Mouse (Mus musculus) neural tube, embryonic 12.5 days (tissue): ENCODE measurements around the gene D030056L22Rik. TPM values are rescaled to one million over a fixed set of nuclear protein-coding genes. Genes with fewer than 3 reads are reported as not detected.

Source experiments
- ATAC-seq: fragments of 200-750 bp; cut with Nextera tagmentation; 2 replicates; pipeline ENCODE4 v1.8.0; 2017; ENCODE audit warnings: low read depth, mild to moderate bottlenecking, moderate TSS enrichment, moderate library complexity; ENCODE audit not compliant: low FRiP score
- H3K27ac ChIP-seq: fragments of 300-500 bp; sonication (generic); 2 replicates; pipeline ENCODE4 v1.5.1; 2016
- H3K27me3 ChIP-seq: fragments of 300-500 bp; sonication (generic); replicated peaks from 2 replicates; pipeline ENCODE4 v1.6.1; 2016; ENCODE audit warnings: mild to moderate bottlenecking
- H3K36me3 ChIP-seq: fragments of 300-500 bp; sonication (generic); 2 replicates; pipeline ENCODE4 v1.6.1; 2016; ENCODE audit warnings: mild to moderate bottlenecking
- H3K4me1 ChIP-seq: fragments of 300-500 bp; sonication (generic); 2 replicates; pipeline ENCODE4 v1.6.1; 2016
- H3K4me2 ChIP-seq: fragments of 300-500 bp; sonication (generic); replicated peaks from 2 replicates; pipeline ENCODE4 v1.6.1; 2016; ENCODE audit warnings: mild to moderate bottlenecking
- H3K4me3 ChIP-seq: fragments of 300-500 bp; sonication (generic); 2 replicates; pipeline ENCODE4 v1.5.1; 2016
- H3K9ac ChIP-seq: fragments of 300-500 bp; sonication (generic); 2 replicates; pipeline ENCODE4 v1.6.1; 2016; ENCODE audit warnings: mild to moderate bottlenecking
- H3K9me3 ChIP-seq: fragments of 300-500 bp; sonication (generic); 2 replicates; pipeline ENCODE4 v1.6.1; 2016; ENCODE audit warnings: mild to moderate bottlenecking
- WGBS: fragments of 180-500 bp; shearing (Covaris S2); methylation state at CpG from one replicate; pipeline ENCODE4 v1.1.7; 2016; 5-methylcytosine and 5-hydroxymethylcytosine counted together
- polyA plus RNA-seq: library from polyadenylated mRNA; unstranded; fragments of >200 nt; fragmentation: Nextera tagmentation; extraction: Ambion mirVana; gene quantifications from 2 replicates; pipeline ENCODE4 v1.2.1, GENCODE M21; 2016

Gene D030056L22Rik
- 80.8 and 81.0 TPM in 2 replicates for polyA plus RNA-seq

- 1% methylated on average over 49 of the region's 49 CpGs for WGBS
- Histone ChIP-seq H3K36me3 (peaks cover 2% of the 10 kb centered on the region; the same call in 1 of the 2 replicates), H3K4me2 (peak within 1 kb of the TSS; percentile 90), H3K27ac (peak within 1 kb of the TSS; percentile 87), H3K9ac (peak within 1 kb of the TSS; percentile 89), H3K4me3 (peak within 1 kb of the TSS; percentile 94), H3K27me3 (no peaks in the 10 kb centered on the region), H3K9me3 (no peaks in the 10 kb centered on the region), H3K4me1 (peaks cover 16% of the 10 kb centered on the region)
- peak; percentile 98 for ATAC-seq
Observed at GRCm38 (mm10) chr19:18712866-18713300, at the start of gene D030056L22Rik. Gene D030056L22Rik, plus strand, starts transcription at chr19:18713193.

DNA sequence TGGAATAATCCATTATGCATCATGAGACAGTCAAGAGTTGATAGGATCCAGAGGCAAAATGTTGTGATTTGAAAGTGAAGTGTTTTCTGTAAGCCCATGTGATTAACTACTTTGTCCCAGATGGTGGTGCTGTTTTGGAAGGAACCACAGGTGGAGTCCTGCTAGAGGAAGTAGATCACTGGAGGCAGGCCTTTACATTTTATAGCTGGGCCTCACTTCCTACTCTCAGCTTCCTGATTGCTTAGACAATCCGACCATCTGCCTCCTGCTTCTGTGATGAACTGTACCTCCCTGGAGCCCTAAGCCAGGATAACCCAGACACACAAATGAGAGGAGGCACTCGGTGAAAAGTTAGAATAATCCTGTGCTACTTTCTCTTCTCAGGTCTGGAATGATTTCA, 49.1 kb upstream of the D030056L22Rik start:
- 62% methylated on average over 2 of the region's 2 CpGs for WGBS
- Histone ChIP-seq H3K36me3 (no peaks in the 10 kb centered on the region), H3K4me2 (no peak overlapping the region)

GRCm38 (mm10) chr19:18666966-18667365, 46.0 kb upstream of the D030056L22Rik start:
- Histone ChIP-seq H3K27me3 (no peaks in the 10 kb centered on the region), H3K9me3 (no peaks in the 10 kb centered on the region), H3K4me3 (no peak overlapping the region), H3K4me1 (peaks cover 4% of the 10 kb centered on the region), H3K4me2 (no peak overlapping the region), H3K9ac (no peak overlapping the region), H3K27ac (no peak overlapping the region), H3K36me3 (no peaks in the 10 kb centered on the region)
- WGBS, result 84% methylated on average over 7 of the region's 7 CpGs
- no peak for ATAC-seq

More for the DNA sequence above, 49.1 kb upstream of the D030056L22Rik start:
- Histone ChIP-seq H3K27me3 (no peaks in the 10 kb centered on the region), H3K4me1 (no peaks in the 10 kb centered on the region), H3K9ac (no peak overlapping the region), H3K4me3 (no peak overlapping the region), H3K27ac (no peak overlapping the region), H3K9me3 (no peaks in the 10 kb centered on the region)
- ATAC-seq, result no peak

GRCm38 (mm10) chr19:18669551-18669950, 43.4 kb upstream of the D030056L22Rik start:
- no peak for ATAC-seq
- no peak overlapping the region for H3K4me3 ChIP-seq
- peaks cover 20% of the 10 kb centered on the region for H3K4me1 ChIP-seq
- no peaks in the 10 kb centered on the region for H3K27me3 ChIP-seq
- 97% methylated on average over 7 of the region's 7 CpGs for WGBS
- no peaks in the 10 kb centered on the region for H3K36me3 ChIP-seq
- no peaks in the 10 kb centered on the region for H3K9me3 ChIP-seq
- H3K9ac ChIP-seq, result no peak overlapping the region
- H3K4me2 ChIP-seq, result no peak overlapping the region
- H3K27ac ChIP-seq, result no peak overlapping the region

- no peaks in the 10 kb centered on the region for H3K36me3 ChIP-seq
- WGBS, result under 1% methylated on average over 50 of the region's 58 CpGs
- peak within 1 kb of the TSS; percentile 82 for H3K4me2 ChIP-seq
- H3K27me3 ChIP-seq, result no peaks in the 10 kb centered on the region
- H3K27ac ChIP-seq, result no peak within 1 kb of the TSS; the same call in 1 of the 2 replicates
- no peaks in the 10 kb centered on the region for H3K9me3 ChIP-seq
- ATAC-seq, result peak; percentile 99
- H3K9ac ChIP-seq, result peak within 1 kb of the TSS; percentile 74
- H3K4me3 ChIP-seq, result peak within 1 kb of the TSS; percentile 76
- H3K4me1 ChIP-seq, result peaks cover 20% of the 10 kb centered on the region
Observed at GRCm38 (mm10) chr19:18670608-18671007, 42.4 kb upstream of the D030056L22Rik start, which contains the start of gene Carnmt1. Gene Carnmt1, plus strand, starts transcription at chr19:18670764.

- H3K4me3 ChIP-seq, result peak overlapping the region; percentile 76
- H3K4me1 ChIP-seq, result peaks cover 20% of the 10 kb centered on the region
- H3K4me2 ChIP-seq, result peak overlapping the region; percentile 82
- H3K9ac ChIP-seq, result peak overlapping the region; percentile 74
- H3K27ac ChIP-seq, result no peak overlapping the region; the same call in 1 of the 2 replicates
- WGBS, result under 1% methylated on average over 63 of the region's 64 CpGs
- peak; percentile 73 for ATAC-seq
- H3K27me3 ChIP-seq, result no peaks in the 10 kb centered on the region
- no peaks in the 10 kb centered on the region for H3K9me3 ChIP-seq
- no peaks in the 10 kb centered on the region for H3K36me3 ChIP-seq
Observed at GRCm38 (mm10) chr19:18671056-18671741, 41.8 kb upstream of the D030056L22Rik start.

DNA sequence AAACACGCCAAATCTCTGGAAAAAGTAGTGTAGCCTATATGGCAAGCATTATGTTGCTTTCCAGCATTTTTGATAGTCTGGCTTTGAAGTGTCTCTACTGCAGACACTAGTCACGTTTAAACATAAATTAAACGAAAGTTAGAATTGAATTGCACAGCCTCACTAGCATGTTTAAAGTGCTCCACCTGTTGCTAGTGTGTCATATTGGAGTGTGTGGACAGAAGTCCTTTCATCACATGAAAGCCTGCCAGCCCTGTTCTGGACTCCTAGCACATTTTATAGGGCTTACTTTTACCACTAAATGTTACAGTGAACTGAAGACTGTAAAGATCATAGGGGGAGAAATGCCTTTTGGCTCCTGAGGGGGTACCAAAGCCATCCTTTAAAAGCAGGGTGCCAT, 40.5 kb upstream of the D030056L22Rik start:
- Histone ChIP-seq H3K4me2 (peak overlapping the region; percentile 82), H3K9ac (no peak overlapping the region), H3K4me3 (no peak overlapping the region), H3K27me3 (no peaks in the 10 kb centered on the region), H3K27ac (no peak overlapping the region), H3K36me3 (no peaks in the 10 kb centered on the region), H3K4me1 (peaks cover 20% of the 10 kb centered on the region), H3K9me3 (no peaks in the 10 kb centered on the region)
- WGBS, result 59% methylated on average over 3 of the region's 3 CpGs
- ATAC-seq, result no peak

DNA sequence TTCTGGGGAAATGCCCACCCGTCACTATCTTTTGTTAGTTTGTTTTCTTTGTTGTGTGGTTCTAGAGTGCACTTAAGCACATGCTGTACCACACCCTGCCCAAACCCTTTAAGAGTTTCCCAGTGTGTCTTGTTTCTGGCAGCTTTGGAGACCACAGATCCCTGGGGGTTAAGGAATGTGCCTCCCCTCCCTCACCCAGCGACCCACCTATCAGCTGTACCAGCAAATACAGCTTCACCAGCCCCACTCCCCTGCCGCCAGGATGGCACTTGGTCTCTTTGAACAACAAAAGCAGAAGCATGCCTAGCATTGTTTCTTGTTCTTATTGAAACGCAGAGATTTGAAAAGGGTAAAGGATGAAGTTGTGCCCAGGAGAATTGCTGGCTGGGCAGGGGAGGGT, 39.9 kb upstream of the D030056L22Rik start:
- Histone ChIP-seq H3K9ac (no peak overlapping the region), H3K4me1 (peaks cover 20% of the 10 kb centered on the region), H3K4me2 (peak overlapping the region; percentile 82), H3K36me3 (no peaks in the 10 kb centered on the region), H3K27ac (no peak overlapping the region), H3K9me3 (no peaks in the 10 kb centered on the region), H3K27me3 (no peaks in the 10 kb centered on the region), H3K4me3 (no peak overlapping the region)
- ATAC-seq, result no peak
- 13% methylated on average over 4 of the region's 4 CpGs for WGBS

- no peaks in the 10 kb centered on the region for H3K4me1 ChIP-seq
- WGBS, result 83% methylated on average over 4 of the region's 4 CpGs
- no peak overlapping the region for H3K4me3 ChIP-seq
- no peak overlapping the region for H3K4me2 ChIP-seq
- no peak overlapping the region for H3K9ac ChIP-seq
- no peaks in the 10 kb centered on the region for H3K27me3 ChIP-seq
- H3K27ac ChIP-seq, result no peak overlapping the region
- ATAC-seq, result no peak
- no peaks in the 10 kb centered on the region for H3K9me3 ChIP-seq
- H3K36me3 ChIP-seq, result peaks cover 11% of the 10 kb centered on the region
Observed at GRCm38 (mm10) chr19:18682142-18682541, 30.9 kb upstream of the D030056L22Rik start.

DNA sequence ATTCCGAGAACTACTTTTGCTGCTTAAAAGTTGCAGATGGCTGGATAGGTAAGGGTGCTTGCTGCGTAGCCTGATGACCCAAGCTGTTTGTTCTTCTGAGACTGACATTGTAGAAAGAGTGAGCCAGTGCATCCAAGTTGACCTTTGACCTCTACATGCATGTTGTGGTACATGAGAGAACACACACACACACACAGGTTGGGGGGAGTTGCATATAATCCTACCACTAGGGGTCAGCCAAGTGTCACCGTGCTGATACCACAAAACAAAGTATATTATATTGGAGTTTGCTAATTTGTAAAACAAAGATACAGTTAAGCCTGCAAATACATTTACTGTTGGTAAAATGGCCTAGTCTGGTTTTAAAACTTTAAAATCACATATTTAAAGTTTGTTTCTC, 25.4 kb upstream of the D030056L22Rik start:
- no peak overlapping the region for H3K4me3 ChIP-seq
- H3K36me3 ChIP-seq, result no peaks in the 10 kb centered on the region
- no peaks in the 10 kb centered on the region for H3K27me3 ChIP-seq
- no peak overlapping the region for H3K27ac ChIP-seq
- H3K9ac ChIP-seq, result no peak overlapping the region
- H3K4me1 ChIP-seq, result no peaks in the 10 kb centered on the region
- H3K9me3 ChIP-seq, result no peaks in the 10 kb centered on the region
- H3K4me2 ChIP-seq, result no peak overlapping the region
- WGBS, result 77% methylated on average over 3 of the region's 3 CpGs
- 0 out of 2 replicates have a peak, but pooled peaks have one; percentile 17 for ATAC-seq

DNA sequence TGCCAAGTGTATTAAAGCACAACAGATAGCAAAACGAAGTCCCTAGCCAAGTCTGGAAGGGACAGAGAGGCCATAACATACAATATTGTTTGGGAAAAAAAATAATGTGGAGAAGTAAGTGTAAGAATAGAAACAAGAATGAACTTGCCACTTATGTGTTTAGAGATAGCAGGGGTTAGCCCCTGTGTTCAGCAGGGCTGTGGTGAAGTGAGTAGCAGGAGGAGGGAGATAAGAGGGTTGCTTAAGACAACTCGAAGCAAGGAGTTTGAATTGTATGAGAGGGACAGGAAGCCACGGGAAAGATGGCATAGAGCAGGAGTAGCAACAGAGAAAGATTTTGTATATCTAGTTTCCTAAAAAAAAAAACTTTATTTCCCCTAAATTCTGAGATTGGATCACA, 20.8 kb upstream of the D030056L22Rik start:
- H3K36me3 ChIP-seq, result peaks cover 6% of the 10 kb centered on the region; the same call in 1 of the 2 replicates
- H3K27ac ChIP-seq, result no peak overlapping the region
- no peak for ATAC-seq
- 87% methylated on average over 3 of the region's 3 CpGs for WGBS
- no peak overlapping the region for H3K4me3 ChIP-seq
- H3K9ac ChIP-seq, result no peak overlapping the region
- no peaks in the 10 kb centered on the region for H3K9me3 ChIP-seq
- no peaks in the 10 kb centered on the region for H3K4me1 ChIP-seq
- no peaks in the 10 kb centered on the region for H3K27me3 ChIP-seq
- no peak overlapping the region for H3K4me2 ChIP-seq

- Histone ChIP-seq H3K27ac (no peak overlapping the region), H3K9me3 (no peaks in the 10 kb centered on the region), H3K9ac (no peak overlapping the region), H3K36me3 (peaks cover 6% of the 10 kb centered on the region; the same call in 1 of the 2 replicates), H3K4me3 (no peak overlapping the region), H3K4me2 (no peak overlapping the region), H3K4me1 (no peaks in the 10 kb centered on the region), H3K27me3 (no peaks in the 10 kb centered on the region)
- 91% methylated on average over 2 of the region's 2 CpGs for WGBS
- ATAC-seq, result no peak
Observed at GRCm38 (mm10) chr19:18692768-18693167, 20.2 kb upstream of the D030056L22Rik start.
